Mouse (Mus musculus) heart, postnatal 0 days (tissue): ENCODE results near the gene H2-K1.

Experiments
- CTCF ChIP-seq: IDR thresholded peaks from 2 replicates; pipeline ENCODE4 v1.5.1; 2016; ENCODE audit warnings: antibody characterized with exemption, control low read depth, low read depth
- EP300 ChIP-seq: IDR thresholded peaks from 2 replicates; pipeline ENCODE4 v1.6.1; 2016; ENCODE audit warnings: antibody characterized with exemption, low read depth

GRCm38 (mm10) chr17:33980181-33981035 is 19.7 kb downstream of the H2-K1 start:
- TF ChIP-seq CTCF: no peak
- TF ChIP-seq EP300: no peak
